Mouse (Mus musculus) cerebellum, adult 8-10 months (tissue): Measurements from ENCODE around the gene Trub1.

Experiments
- DNase-seq: peaks from one replicate; pipeline ENCODE4 v3.0.0; 2022

The Trub1 gene

DNA sequence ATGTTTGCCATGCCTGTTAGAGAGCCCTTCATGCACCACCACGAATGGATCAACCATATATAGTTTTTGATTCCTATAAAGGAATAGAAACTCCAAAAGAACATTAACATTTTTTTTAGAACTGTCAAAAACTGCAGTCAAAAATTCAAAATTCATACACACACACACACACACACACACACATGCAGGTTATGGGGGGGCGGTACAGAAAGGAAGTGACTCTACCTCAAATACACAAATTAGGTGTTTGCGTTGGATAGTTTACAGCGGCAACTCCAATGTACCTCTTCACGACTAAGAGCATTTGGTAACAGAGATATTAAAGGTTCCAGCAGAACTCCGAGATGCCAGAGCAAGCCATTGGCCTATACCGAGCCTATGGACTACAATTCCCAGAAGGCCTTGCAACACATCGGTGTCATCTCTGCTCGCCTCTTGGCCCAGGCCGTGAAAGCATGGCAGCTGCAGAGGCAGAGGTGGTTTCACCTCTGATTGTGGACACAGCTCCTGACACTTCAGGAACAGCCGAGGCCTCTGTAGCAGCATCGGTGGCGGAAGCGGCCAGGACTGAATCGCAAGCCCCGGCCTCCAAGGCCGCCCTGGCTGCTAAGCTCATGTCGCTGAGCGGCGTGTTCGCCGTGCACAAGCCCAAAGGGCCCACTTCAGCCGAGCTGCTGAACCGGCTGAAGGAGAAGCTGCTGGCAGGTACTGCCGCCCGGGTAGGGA lies at the start of gene Trub1:
Gene Trub1, plus strand, starts transcription at position 421 of the 726 bp plus-strand sequence.
- peak; percentile 80 for DNase-seq

DNA sequence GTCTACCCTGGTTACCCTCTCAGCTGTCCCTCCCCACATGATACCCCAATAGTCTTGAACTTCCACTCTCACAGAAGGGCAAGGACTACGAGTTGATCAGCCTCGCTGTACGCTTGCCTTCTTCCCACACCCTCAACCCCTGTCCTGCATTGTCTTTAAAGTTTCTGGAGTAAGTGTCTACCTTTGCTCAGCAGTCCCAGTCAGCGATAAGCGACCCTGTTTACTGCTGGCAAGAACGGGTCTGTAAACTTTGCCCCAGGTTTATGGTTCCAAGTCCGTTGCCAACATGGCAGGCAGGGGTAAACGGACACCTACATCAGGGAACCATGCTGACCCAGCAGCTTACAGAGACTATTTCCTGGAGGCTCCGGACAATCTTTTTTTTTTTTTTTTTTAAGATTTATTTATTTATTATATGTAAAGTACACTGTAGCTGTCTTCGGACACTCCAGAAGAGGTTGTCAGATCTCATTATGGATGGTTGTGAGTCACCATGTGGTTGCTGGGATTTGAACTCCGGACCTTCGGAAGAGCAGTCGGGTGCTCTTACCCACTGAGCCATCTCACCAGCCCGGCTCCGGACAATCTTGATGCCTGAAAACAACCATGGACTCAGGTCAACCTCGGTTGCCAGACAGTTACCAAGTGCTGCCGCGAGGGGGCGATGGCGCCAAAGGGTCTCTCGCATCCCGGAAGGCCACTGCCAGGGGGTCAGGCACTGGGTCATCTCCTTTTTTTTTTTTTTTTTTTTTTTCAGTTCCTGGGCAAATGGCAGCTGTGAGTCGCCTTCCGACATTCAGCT lies 48.8 kb upstream of the Trub1 start:
- peak; percentile 66 for DNase-seq

DNA sequence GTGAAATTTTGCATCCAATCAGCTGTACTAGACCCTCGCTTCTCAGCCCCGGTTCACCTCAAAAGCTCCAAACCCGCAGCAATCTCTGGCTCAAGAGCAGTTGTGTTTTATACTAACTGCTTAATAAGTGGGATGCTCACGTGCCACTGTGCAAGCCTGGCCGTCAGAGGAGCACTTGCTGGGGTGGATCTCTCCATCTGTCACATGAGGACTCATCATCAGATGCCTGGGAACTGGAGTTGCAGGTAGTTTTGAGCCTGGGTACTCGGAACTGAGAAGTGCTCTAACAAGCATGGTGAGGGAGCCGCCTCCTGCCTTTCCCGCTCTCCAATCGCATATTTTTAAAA lies 48.2 kb upstream of the Trub1 start:
- no peak for DNase-seq

DNA sequence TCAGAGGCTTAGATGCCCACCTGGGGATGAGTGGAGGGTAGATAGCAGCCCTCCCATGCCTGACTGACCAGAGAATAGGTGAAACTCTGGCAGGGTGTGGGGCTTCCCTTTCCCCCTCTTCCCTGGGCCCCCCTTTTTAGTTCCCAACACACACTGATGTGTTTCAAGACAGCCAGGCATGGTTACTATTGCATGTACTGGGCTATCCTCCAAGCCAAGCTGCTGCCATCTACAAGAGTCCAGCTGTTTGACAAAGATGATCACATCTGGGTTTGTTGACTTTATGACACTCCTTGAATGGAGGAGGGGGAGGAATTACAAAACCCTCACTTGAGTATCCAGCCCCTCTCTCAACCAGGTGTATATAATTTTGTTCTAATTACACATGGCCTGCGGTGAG lies 44.8 kb upstream of the Trub1 start:
- no peak for DNase-seq

DNA sequence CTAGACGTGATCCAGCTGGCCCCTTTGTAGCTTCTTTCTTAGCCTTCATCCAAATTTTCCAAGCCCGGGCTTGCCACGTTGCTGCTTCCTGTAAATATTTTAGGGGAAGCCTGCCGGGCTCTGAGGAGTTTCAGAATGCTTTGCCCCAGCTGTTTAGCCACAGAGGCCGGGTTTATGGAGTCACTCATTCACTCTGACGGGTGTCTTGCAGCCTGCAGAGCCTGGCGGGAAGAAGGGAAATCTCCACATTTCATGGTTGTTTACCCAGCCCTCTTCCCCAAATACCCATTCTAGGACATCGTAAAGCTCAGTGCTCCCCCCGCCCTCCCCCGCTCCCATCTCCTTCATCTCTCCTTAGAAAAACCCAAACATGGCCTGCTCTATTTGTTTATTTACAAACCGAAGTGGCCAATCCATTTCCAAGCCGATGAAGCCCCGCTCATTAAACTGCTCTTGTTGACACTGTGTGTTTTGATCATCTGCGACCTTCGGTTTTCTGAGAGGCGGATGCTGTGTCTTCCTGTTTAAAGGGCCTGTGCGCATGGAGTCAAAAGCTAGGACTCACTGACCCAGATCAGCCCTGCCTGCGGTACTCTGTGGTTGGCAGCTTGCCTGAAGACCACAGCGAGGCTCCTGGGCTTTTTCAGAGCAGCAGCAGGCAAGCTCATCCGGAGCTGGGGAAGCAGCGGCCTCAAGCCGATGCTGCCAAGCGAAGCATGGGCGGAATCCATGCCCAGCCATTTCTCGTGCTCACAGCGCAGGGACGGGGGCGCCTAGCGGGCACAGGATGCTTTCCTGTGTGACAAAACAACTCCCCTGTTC lies 41.1 kb upstream of the Trub1 start:
- peak; percentile 54 for DNase-seq

DNA sequence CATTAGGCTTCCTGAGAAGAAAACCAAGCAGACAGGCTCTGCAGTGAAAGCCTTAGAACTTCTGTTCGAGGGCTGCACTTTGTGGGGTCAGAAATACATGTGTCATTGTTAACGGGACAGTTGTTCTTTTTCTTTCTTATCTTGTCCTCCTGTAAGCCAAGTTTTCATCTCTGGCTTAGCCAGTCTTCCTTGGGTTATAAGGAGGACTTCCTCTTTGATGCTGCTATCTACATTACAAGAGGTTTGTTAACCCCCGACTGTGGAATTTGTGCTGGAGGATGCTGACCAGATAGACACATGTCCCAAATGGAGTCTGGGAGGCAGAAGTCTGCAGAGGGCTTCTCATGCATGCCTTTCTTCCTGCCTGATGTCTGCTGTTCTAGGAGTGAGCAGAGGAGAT lies 39.5 kb upstream of the Trub1 start:
- DNase-seq, result no peak

DNA sequence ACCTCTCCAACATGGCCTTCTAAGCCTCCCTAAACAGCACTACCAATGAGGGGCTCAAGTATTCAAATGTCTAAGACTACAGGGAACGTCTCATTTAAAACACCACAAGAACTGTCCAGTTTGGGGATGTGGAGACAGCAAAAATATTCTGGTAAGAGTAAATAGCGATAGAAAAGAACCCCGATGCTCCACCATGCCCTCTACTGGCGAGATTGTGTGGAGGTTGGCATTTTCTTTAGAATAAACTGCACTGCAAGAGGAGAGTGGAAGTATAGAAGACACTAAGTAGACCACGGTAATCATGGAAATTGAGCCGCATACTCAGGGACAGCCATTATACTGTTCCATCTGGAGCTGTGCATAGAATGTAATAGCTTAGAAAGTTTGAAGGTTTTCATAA lies 38.8 kb upstream of the Trub1 start:
- no peak for DNase-seq

DNA sequence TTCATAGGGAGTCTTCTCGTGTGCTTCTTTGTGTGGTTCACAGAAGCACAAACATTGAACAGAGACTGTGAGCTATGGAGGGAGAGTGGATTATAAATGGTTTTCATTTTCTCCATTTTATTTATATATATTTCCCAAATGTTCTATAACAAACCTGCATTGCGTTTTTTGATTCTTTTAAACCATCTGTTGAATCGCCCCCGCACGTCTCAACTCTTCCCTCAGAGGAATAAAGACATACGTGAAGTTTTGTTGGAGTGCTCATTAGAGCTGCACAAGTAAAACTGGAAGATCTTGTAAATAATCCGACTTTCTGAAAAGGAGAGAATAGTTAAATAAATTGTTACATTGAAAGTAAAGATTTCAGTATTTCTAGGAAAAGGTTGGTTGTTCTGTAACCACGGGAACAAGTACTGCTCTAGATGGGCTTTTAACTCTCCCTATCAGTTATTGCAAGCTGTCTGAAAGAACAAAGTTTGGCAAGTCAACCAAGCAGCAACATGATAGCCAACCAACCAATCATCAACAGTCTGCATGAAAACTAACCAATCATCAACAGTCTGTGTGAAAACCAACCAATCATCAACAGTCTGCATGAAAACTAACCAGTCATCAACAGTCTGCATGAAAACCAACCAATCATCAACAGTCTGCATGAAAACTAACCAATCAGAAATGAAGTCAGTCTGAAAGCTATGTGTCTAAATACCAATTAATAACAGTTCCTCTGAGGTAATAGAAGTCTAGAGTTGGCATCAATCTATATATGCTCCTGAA lies 37.5 kb upstream of the Trub1 start:
- no peak for DNase-seq

DNA sequence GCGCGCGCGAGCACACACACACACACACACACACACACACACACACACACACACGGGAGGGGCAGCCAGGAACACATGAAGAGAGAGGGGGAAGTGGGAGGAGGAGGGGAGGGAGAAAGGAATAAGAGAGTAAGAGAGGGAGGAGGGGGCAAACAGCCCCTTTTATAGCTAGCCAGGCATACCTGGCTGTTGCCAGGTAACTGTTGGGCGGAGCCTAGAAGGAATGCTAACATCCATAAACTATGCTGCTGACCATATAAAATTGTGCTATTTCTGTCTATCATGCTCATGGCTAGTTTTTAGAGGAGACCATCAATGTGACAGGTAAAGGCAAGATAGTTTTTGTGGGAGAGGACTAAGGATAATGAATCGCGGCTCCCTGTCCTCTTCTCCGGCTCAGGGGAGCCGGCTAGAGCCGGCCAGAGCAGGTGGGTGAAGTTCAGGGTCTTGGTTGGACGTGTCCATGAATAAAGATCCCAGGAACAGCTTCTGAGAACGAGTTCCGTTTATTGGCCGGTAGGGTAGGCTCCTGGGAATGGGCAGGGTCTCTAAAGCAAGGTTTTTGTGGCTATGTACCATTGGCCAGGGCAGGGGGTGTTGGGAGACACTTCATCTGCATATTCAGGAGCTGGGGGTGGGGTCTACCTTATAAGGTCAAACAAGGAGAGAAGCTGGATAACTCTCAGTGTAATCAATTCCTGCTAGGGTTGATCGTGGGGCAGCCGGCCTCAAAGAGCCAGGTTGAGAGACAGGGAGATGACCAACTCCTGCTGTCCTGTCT lies 34.7 kb upstream of the Trub1 start:
- no peak for DNase-seq

DNA sequence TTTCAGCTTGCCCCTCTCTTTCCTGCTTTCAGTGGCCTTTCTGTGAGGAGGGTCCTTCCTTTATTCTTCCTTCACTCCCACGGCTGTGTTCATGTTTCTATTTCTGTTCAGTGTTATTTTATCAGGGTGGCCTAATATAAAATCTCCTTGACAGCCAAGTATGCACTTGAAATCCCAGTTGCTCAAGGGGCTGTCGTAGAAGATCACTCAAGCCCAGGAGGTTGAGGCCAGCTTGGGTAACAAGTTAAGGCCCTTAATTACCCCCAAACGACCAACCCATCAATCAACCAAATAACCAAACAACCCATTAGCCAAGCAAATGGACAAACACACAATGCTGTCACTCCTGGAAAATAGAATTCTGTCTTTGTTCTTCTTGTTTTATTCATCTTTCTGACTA lies 29.3 kb upstream of the Trub1 start:
- DNase-seq, result no peak

DNA sequence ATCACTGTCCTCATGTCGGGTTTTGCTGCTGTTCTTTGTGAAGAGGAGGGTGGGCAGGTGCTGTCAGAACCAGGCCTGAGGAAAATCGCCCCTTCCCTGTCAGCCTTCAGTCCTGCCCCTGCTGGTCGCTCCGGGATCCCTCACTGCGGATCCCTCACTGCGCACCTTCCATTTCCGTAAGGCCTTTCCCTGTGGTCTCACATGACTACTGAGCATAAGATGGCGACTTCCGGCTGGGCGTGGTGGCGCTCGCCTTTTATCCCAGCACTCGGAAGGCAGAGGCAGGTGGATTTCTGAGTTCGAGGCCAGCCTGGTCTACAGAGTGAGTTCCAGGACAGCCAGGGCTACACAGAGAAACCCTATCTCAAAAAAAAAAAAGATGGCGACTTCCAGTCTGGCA lies 27.4 kb upstream of the Trub1 start:
- DNase-seq, result no peak

DNA sequence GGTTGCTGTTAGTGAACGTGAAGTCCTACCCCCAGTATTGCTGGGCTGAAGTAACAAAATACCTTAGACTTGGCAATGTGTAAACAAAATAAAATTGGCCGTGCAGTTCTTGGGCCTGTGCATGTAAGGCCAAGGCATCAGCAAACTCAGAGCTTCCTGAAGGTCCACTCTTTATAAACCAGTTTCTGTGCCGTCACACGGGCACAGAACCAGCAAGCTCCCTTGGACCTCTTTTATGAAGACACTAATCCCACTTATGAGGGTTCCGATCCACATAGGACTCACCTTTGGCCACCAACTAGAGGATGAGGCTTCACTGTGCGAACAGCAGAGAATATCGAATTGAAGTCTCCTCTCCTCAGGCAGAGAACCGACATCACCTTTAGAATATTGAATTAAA lies 25.9 kb upstream of the Trub1 start:
- DNase-seq, result no peak

DNA sequence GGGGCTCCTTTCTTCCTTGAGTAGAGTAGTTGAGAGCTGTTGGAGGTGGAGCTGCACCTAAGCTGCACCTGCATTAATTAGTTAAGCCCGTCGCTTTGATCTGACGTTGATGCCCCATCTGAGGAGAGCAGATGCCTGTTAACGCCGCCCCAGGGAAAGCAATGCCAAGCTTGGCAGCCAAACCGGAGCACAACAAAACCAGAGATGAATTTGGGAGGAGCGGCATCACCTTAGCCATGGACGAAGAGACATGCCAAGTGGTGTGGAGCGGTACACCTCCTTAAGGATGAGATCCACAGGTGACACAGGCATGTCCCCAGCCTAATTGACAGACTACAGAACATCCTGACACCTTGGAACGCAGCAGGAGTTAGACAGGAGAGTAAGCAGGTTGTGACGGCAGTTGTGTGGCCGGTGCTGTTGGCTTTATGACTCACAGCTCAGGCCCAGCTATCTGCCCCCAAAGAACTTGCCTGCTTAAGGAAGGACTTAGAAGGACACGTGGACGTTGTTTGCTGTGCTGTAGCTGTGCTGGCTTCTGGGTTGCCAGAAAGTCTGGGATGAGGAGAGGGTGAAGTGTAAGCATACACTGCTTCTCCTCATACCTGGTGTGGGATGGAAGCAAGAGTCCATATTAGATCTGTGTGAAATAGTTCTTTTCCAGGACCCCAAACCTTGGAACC lies 24.8 kb upstream of the Trub1 start:
- no peak for DNase-seq

DNA sequence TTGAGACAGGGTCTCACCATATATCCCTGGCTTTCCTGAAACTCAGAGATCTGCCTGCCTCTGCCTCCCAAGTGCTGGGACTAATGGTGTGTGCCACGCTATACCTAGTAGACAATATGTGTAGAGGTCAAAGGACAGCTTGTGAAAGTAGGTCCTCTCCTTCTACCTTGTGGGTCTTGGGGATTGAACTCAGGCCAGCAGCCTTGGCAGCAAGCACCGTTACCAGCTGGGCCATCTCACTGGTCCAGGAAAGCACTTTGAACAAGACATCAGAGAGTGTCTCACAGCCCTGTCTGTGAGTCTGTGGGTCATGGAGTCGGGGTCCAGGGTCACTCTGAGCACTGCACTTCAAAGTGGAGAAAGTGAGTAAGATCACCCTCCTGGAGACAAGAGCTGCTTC lies 24.1 kb upstream of the Trub1 start:
- DNase-seq, result no peak

DNA sequence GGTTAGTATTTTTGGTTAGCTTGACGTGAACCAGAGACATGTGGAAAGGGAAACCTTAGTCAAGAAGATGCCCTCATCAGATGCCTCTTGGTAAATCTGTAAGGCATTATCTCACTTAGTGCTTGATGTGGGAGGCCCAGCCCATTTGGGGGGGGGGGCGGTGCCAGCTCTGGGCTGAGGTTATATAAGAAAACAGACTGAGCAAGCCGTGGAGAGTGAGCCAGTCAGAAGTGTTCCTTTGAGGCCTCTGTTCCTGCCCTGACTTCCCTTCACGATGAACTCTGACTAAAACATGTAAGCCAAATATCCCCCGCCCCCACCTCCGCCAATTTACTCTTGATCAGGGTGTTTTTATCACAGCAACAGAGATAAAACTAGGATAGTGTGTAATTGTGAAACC lies 22.8 kb upstream of the Trub1 start:
- DNase-seq, result no peak

DNA sequence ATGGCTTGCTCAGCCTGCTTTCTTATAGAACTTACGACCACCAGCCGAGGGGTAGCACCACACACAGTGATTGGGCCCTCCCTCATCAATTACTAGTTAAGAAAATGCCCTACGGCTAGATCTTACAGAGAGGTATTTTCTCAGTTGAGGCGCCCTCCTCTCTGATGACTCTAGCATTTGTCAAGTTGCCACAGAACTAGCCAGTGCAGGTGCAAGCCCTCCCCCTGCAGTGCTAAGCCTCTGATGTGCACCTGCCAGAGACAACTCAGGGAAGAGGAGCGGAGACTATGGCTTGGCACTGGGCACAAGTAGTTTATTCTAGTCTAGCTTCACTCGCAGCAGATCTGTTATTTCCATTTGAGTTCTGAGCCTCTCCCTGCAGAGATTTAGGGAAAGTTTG lies 21.2 kb upstream of the Trub1 start:
- no peak for DNase-seq

DNA sequence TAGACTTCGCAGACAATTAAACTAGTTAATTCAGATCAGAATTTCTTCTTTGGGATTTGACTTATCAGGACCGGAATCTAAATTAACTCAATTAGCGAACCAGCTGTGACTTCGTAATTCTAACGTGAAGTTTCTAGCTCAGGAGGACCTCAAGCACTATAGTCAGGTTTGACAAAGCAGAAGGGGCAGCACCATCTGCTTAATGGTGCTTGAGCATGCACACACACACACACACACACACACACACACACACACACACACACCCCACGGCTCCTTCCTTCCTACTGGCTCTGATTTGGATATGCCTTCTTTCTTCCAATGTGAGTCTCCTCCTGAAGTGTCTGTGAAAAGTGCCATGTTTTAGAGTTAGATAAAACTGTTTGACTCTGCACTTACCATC lies 18.7 kb upstream of the Trub1 start:
- no peak for DNase-seq

DNA sequence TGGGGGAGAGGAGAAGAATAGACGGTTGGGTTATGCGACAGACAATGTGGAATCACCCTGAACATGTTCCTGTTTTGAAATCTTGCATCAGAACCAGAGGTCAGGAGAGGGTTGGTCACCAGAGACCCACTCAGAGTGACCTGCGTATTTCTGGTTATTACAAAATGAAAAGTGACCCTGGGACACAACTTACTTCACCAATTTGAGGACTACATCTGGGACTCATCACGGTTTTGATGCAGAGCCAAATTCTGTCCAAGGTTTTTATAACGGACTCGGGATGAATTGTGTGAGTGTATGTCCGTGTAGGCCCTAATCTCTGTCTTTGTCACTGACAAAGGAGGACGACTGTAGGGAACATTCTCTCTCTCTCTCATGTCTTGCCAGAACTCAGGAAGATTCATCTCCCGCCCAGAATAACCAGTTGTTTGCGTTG lies 16.1 kb upstream of the Trub1 start:
- no peak for DNase-seq

DNA sequence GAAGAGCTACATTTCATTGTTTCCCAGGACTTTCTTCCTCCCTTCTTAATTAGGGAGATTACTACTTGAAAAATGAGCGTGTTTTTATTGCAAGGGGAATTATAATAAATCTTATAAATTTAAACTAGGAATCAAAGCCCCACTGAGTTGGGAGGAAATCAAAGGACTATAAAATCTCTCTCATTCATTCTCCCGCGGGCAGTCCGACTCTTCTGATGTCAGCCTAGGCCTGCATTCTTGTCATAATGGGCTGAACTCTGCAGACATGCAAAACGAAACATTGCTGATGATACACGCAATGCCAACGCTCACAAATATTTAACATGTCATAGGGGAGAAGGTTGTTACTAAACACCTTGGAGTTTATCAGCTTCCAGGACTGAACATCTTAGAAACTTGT lies 15.7 kb upstream of the Trub1 start:
- DNase-seq, result no peak

DNA sequence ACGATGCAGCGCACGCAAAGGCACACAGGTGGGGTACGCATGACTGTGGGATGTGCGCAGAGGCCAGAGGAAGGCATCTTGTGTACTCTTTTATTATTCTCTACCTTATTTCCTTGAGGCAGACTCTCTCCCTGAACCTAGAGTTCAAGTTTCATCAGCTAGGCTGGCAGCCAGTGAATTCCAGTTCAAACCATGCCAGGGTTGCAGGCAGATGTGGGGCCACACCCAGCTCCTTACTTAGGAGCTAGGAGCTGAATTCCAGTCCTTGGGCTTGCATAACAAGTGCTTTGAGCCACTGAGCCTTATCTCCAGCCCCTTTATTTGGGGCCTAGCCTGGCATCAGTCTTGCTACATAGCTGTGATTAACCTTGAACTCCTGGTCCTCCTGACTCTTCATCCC lies 13.4 kb upstream of the Trub1 start:
- no peak for DNase-seq

DNA sequence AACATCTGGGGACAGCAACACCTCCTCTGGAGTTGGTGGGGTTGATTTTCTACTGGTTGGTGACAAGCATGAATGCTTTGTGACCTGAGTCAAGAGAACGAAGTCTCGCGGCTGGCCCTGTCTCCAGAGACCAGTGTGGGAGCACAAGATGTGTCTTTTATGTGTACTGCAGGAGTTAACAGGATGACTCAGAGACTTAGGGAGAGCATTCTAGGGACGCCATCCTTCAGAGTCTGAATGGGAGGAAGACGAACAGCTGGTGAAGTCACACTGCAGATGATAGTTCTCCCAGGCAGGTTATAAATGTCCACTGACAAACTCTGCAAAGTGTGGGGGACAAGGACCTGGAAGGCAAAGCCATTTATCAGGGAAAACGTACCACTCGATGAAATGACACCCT lies 11.2 kb upstream of the Trub1 start:
- DNase-seq, result no peak
